Mouse (Mus musculus): ENCODE measurements at regions not wholly inside any gene's neighbourhood (a gene's known extent, or its start where the extent isn't known, plus 50 kb on each side); places are given as distances from the start of the nearest gene placed in this dataset.

DNA sequence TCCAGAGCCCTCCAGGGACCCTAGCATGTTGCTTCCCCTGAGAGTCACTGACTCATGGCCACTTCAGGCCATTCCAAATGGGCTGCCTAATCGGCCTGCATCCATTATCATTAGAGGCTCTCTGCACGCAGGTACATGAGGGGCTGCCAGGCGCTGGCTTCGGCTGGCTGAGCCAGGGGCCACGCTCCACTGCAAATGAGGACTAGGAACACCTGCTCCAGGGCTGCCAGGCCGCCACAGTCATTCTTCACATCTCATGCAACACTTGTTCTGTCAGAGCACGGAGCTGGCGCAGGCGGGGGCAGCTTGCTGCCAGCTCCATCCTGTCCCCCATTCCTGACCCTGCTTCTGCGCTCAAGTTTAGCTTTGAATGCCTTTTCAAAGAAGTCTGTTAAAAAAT lies 280.7 kb upstream of the Mki67 start:
- peak; percentile 59 to 76 for DNase-seq

DNA sequence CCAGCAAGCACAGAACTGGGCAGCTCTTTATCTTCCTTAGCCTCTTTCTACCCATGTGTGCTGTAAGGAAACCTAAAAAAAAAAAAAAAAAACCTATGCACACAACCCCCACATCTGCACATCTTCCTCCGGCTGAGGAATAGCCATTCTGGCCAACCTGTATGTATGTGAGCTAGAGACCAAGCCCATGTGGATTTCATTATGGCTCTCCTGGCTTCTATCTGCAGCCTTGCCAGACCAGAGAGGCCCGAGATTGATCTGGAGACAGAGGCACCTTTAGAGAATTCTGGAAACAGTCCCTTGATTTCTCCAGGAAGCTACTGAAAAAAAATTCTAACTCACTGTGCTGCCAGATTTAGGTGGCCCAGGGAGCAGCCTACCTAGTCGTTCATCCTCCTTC lies 281.5 kb upstream of the Mki67 start:
- no peak for DNase-seq

DNA sequence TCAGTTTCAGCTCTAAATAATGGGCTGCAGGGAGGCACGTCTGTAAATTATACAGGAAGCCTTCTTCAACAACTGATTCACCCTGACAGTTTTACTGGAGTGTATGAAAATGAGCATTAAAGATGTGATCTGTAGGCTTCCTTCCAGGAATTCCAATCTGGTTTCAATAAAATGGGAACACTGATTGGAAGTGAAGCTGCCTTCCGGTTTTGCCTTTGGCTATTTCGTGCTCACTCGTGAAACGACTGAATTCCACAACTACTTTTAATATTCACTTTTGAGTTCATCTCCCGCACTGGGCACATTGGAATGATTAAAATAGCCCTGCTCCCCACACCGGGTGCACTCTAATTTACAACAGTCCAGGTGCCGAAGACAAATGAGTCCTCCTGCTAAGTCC lies 286.2 kb upstream of the Mki67 start:
- DNase-seq = no peak

GRCm38 (mm10) chr7:136003291-136003690 lies 287.1 kb upstream of the Mki67 start:
- DNase-seq = no peak

DNA sequence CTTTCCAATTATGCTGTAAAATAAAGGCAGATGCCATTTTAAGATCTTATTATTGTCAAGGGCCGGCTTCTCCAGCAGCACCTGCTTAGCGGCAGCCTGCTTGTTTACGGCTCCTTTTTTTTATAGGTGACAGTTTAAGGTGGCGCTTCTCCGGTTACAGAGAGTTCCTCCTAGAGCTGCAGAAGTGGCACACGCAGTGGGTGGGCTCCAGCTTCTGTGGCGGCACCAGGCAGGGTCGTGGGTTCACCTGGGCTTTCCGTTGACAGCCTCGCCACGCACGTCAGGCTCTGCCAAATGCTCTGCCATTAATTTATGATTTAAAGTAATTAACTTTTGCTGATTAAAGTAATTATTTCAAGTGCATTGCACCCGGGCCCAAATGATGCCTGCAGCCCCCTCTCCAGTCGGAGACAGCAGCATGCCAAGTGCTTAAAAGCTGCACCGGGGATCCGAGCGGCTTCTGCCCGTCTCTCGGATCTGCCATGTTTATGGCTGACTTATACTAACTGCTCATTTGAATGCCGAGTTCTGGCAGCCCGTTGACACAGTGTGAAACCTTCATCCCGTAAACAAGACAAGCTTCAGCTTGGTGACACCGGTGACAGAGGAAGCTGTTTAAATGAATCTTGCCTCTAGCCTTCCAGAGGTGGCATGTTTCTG lies 291.8 kb upstream of the Mki67 start:
- DNase-seq = peak; percentile 14 to 32

DNA sequence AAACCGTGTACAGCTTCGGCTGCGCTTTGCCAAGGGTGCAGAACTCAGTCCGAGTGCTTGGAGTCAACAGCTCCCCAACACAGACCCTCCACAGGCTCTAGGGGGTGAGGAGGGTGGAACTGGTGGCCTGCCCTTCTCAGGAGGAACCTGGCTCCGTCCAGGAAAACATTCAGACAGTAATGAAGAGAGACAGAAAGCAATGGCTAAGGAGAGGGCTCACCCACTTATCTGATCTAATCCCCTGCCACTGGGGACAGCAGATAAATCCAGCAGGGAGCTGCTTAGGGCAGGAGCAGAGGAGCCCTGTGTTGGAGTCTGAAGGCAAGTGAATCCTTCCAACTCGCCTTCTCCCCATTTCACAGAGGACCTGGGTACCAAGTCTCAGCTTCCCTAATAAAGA lies 292.3 kb upstream of the Mki67 start:
- no peak for DNase-seq

DNA sequence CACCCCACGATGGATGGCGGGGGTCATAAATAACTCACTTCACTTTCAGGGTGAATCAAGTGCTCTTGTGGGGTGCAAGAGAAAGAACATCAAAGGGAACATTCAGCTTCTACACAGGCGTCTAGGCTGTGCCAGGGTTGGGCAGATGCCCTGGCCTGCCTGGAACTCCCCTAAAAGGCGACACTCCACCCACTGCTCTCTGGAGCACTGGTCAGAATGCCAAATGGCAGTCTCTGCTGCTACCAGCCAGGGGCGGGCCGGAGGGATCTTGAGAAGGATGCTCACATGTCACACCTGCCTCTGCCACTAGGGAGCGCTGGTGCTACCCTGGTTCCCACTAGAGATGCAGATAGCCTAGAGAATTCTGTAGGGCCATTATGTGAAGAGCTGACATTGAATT lies 293.9 kb upstream of the Mki67 start:
- DNase-seq = peak; percentile 72 to 76

DNA sequence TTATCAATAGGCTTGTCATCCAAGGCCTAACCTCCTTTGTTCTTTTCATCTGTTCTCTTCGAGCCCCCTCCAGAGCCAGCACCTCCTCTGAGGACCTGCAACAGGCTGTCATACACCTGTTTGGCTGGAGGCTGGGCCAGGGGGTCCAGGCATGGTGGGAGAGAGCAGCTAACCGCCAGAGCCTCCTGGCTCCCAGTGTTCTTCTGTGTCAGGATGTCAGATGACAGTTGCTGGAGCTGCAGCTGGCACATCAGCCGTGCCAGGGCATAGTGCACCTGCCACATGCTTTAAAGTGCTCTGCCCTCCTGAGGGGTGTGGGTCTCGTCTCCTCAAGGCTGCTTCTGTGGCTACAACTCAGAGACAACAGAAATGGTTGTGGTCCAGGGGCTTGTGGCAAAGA lies 298.5 kb upstream of the Mki67 start:
- no peak for DNase-seq

GRCm38 (mm10) chr7:136016918-136017317 lies 300.8 kb upstream of the Mki67 start:
- no peak for DNase-seq

- no peak for DNase-seq
Measured at GRCm38 (mm10) chr7:136020577-136020976, 304.4 kb upstream of the Mki67 start.

- no peak for DNase-seq
Measured at GRCm38 (mm10) chr7:136021071-136021470, 304.9 kb upstream of the Mki67 start.

- no peak for DNase-seq
Measured at GRCm38 (mm10) chr7:136022781-136023448, 306.8 kb upstream of the Mki67 start.

- DNase-seq = peak; percentile 30 to 33
Measured at GRCm38 (mm10) chr7:136026451-136026850, 310.3 kb upstream of the Mki67 start.

GRCm38 (mm10) chr7:136032026-136032425 lies 315.9 kb upstream of the Mki67 start:
- no peak for DNase-seq

- no peak for DNase-seq
Measured at GRCm38 (mm10) chr7:136033536-136033935, 317.4 kb upstream of the Mki67 start.

DNA sequence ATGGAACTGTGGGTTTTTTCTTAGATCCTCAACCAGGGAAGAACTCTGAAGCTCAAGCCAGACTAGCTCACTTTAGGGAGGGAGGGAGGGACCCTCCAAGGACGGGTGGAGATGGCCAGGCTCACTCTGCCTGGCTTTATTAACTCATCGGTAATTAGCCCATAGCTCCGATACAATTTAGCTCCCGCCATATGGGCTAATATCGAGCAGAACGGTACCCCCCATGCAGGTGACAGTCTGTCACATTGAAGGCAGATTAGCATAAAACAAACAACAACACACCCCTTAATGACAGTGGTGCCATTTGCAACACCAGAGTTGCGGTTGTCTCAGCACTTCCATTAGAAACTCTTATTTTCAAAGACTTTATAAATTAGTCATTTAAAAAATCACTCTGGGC lies 319.6 kb upstream of the Mki67 start:
- no peak for DNase-seq

DNA sequence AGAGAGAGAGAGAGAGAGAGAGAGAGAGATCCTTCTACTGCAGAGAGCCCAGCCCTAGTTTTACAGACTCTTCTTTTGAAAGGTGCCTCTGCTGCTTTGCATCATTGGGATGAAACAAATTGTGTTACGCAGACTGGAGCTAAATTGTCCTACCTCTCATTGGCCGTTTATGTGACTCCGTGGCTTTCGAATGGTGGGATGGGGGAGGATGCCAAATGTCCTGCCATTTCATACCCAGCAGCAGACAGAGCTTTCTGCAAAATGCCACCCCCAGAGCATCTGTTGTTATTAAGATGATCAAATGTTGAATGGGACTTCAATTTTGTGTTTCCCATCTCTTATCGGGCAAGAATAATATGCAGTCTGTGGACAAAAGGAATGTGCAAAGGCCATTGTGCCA lies 321.9 kb upstream of the Mki67 start:
- no peak for DNase-seq

DNA sequence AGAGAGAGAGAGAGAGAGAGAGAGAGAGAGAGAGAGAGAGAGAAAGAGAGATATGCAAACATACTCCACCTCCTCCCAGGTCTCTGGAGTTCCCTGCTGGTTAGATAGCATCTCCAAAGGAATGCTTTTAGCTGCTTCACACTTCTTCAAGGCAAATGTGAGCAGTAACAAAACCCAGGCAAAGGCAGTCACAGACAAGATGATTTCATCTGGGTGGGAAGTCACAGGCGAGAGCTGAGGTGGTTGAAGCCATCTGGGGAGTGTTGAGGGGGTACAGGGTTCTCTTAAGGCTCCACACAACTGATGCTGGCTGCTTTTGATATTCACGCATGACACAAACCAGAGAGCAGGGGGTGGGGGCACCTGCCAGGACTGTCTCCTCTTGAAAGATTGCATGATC lies 322.7 kb upstream of the Mki67 start:
- no peak for DNase-seq

- DNase-seq = no peak
Measured at GRCm38 (mm10) chr7:136041921-136042320, 325.8 kb upstream of the Mki67 start.

DNA sequence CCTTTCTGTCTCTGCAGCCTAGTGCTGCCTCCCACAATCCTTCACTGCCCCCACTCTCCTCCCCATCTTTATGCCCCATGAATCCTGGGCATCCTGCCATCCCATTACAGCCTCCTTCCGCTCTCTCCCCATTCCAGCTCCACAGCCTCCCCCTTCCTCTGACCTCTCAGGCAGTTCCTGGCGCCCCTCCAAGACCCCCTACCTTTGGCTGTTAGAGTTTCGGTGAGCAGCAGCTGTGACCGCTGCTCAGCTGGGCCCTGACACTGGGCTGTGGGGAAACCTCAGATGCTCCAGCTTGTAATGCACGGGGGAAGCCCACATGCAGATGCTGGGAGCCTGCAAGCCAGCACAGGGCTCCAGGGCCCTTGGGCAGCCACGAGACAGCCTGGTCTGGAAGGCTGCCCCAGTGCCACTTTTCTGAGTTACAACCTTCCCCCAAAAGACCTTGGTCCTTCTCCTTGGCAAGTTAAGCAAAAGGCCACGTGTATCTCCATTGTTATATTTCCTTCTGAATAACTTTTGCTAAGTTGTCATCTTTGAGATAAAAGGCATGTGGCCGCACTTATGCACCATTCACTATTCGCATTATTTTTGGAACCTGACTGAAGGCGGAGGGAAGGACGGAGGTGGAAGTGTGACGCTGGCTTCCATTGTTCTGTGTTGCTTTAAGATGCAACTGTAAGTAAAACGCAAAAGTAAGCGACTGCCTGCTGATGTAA lies 330.6 kb upstream of the Mki67 start:
- DNase-seq = peak; percentile 93 to 94

DNA sequence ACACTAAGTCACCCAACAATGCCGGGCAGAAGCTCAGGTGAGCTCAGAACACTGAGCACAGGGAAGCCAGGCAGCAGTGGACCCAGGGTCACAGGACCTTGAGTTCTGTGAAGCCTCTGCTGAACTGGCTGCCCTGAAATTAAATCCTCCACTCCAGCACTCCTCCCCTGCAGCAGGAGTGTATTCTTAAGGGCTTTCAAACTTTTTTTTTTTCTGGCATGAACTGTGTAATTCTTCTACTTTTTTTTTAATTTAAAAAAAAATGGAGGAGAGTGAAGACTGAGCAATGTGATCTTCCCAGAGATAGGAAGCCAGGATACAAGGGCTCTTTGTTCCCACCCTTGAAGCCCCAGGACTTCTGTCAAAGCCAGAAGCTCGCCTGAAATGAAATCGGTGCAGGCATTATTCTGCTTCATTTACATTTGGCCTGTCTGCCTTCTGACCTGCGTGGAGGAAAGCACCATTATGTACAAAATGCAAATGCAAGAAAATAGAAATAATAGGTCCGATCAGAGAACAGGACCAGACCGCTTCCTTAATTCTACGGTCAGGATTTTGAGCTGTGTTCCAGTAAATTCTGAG lies 331.3 kb upstream of the Mki67 start:
- DNase-seq = no peak

DNA sequence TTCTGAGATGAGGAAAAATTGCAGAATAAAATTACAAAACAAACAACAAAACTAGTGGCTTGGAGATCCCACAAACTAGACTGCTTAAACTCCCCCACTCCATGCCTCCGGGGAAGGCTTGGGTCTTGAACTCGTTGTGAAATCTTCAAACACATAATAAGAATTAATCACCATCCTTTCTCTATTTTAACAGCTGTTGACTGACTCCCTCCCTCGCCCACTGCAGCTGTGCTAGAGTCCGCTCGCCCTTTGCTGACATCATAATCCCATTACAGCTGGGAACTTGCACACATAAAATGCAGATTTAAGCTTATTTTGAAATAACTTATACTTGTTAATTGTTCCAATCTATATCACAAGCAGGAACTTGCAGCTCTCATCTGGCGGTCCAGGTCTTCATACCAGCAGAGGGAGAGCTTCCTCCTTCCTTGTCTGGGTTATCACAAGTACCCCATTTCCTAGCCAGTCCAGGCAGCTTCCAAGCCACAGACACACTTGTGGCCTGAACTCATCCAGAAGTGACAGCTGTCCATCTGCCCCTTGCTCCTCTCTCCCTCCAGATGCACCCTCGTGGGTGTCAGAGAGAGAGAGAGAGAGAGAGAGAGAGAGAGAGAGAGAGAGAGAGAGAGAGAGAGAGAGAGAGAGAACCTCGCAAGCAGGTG lies 332.9 kb upstream of the Mki67 start:
- peak; percentile 36 to 47 for DNase-seq

- peak in 1 of 2 experiments; percentile 52 for DNase-seq
Measured at GRCm38 (mm10) chr7:136049587-136049930, 333.4 kb upstream of the Mki67 start.
